In the genomic region with DNA sequence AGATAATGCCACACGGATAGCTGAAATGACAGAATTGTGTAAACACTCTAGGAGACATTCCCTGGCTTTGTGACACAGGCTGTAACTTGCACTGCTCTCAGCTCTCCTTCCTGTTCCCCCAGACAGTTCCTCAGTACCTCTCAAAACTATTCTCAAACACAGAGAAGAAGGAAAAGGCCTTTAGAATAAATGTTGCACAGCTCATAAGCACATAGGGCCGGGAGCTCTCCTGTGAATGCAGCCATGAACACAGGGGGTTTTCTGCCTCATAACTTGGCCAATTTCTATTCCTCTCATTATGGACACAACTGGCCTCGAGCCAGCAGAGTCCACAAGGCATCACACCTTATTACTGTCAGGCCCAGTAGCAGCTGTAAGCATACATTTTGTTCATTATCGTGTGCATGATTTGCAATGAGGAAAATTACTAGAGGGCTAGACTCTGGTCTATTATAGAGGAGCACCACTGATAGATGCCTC, we compare ENCODE assay signal across 20 mouse cellular contexts. TPM values are rescaled to one million over a fixed set of nuclear protein-coding genes. Genes with fewer than 3 reads are reported as not detected.
DNase-seq lines count a peak whose midpoint lies in the region; ATAC-seq lines count a peak whose summit lies in the region.
"Had no signal": no experiment of that assay in that cellular context is flagged by ENCODE, and none has a peak within 500 bp of the region (broad histone marks: within the 10 kb centered on the region; RNA-seq: fewer than 3 reads in every experiment).

No protein-coding gene starts in this region.

- WGBS in embryonic facial prominence, embryonic 14.5 days: 57% methylated on average over 4 of the region's 4 CpGs
- WGBS in embryonic facial prominence, embryonic 10.5 days: 86% methylated on average over 4 of the region's 4 CpGs
- WGBS in neural tube, embryonic 12.5 days: 64% methylated on average over 4 of the region's 4 CpGs
- WGBS in midbrain, embryonic 14.5 days: 59% methylated on average over 4 of the region's 4 CpGs
- 66% methylated on average over 4 of the region's 4 CpGs for WGBS in kidney, embryonic 16.5 days

- no peak overlapping the region for H3K27ac ChIP-seq in embryonic facial prominence, embryonic 14.5 days (replicated peaks; ENCODE audit: low read depth, low read length)
- no peak overlapping the region for H3K27ac ChIP-seq in embryonic facial prominence, embryonic 10.5 days (replicated peaks)
- no peak overlapping the region for H3K27ac ChIP-seq in neural tube, embryonic 12.5 days
- H3K27ac ChIP-seq in midbrain, embryonic 14.5 days (replicated peaks; ENCODE audit: low read depth, low read length): peak overlapping the region; percentile 49; the same call in 1 of the 2 replicates
- H3K27ac ChIP-seq in kidney, embryonic 16.5 days (ENCODE audit: low read length): no peak overlapping the region
- H3K27ac ChIP-seq: heart, embryonic 10.5 days; liver, embryonic 13.5 days; stomach, postnatal 0 days had no signal

- H3K4me3 ChIP-seq in embryonic facial prominence, embryonic 14.5 days (ENCODE audit: low read depth, low read length): no peak overlapping the region
- H3K4me3 ChIP-seq in embryonic facial prominence, embryonic 10.5 days: no peak overlapping the region
- no peak overlapping the region for H3K4me3 ChIP-seq in neural tube, embryonic 12.5 days
- no peak overlapping the region for H3K4me3 ChIP-seq in midbrain, embryonic 14.5 days (replicated peaks; ENCODE audit: low read depth, low read length)
- no peak overlapping the region for H3K4me3 ChIP-seq in kidney, embryonic 16.5 days (ENCODE audit: low read length)
- H3K4me3 ChIP-seq: heart, embryonic 10.5 days; liver, embryonic 13.5 days had no signal

- no peak for ATAC-seq in embryonic facial prominence, embryonic 14.5 days (ENCODE audit: low read depth)
- peak; percentile 54; the same call in 1 of the 2 replicates for ATAC-seq in neural tube, embryonic 12.5 days (ENCODE audit: low FRiP score, low read depth)
- ATAC-seq in midbrain, embryonic 14.5 days (ENCODE audit: low FRiP score, low TSS enrichment): no peak
- no peak for ATAC-seq in kidney, embryonic 16.5 days (ENCODE audit: low FRiP score, low TSS enrichment)
- ATAC-seq: activated CD4-positive, CD25-positive, alpha-beta regulatory T cell, adult 4 months; lung, postnatal 0 days had no signal

- H3K4me1 ChIP-seq in embryonic facial prominence, embryonic 14.5 days (ENCODE audit: control insufficient read depth, insufficient read depth, low read length): peaks cover 6% of the 10 kb centered on the region; the same call in 1 of the 2 replicates
- no peaks in the 10 kb centered on the region for H3K4me1 ChIP-seq in embryonic facial prominence, embryonic 10.5 days
- no peaks in the 10 kb centered on the region for H3K4me1 ChIP-seq in neural tube, embryonic 12.5 days
- no peaks in the 10 kb centered on the region for H3K4me1 ChIP-seq in midbrain, embryonic 14.5 days (ENCODE audit: control insufficient read depth, insufficient read depth, low read length)
- H3K4me1 ChIP-seq in kidney, embryonic 16.5 days (ENCODE audit: insufficient read depth, low read length): no peaks in the 10 kb centered on the region
- H3K4me1 ChIP-seq: heart, embryonic 10.5 days; liver, embryonic 13.5 days had no signal

- DNase-seq in embryonic facial prominence, embryonic 14.5 days (ENCODE audit: low spot score): peak; percentile 20
- no peak for DNase-seq in embryonic facial prominence, embryonic 10.5 days (ENCODE audit: low spot score)
- DNase-seq in neural tube, embryonic 10.5 days (ENCODE audit: extremely low spot score, low spot score): no peak
- DNase-seq in midbrain, embryonic 14.5 days: peak; percentile 69
- peak; percentile 85 for DNase-seq in retina, postnatal 1 day
- DNase-seq in kidney, adult 11 months: no peak
- DNase-seq: cerebellum, adult 11 months; gastrocnemius, postnatal 36 days; heart, postnatal 36 days; kidney, adult 18-20 months; kidney, postnatal 25 days; liver, embryonic 13.5 days; right cerebral cortex, adult 18-20 months; thymus, postnatal 14 days had no signal

- 0 out of 2 replicates have a peak, but pooled peaks cover 4% of the 10 kb centered on the region for H3K9me3 ChIP-seq in embryonic facial prominence, embryonic 14.5 days (ENCODE audit: control insufficient read depth, low read length)
- H3K9me3 ChIP-seq in embryonic facial prominence, embryonic 10.5 days: no peaks in the 10 kb centered on the region
- no peaks in the 10 kb centered on the region for H3K9me3 ChIP-seq in neural tube, embryonic 12.5 days
- H3K9me3 ChIP-seq in midbrain, embryonic 14.5 days (ENCODE audit: control insufficient read depth, low read length): no peaks in the 10 kb centered on the region
- H3K9me3 ChIP-seq in kidney, embryonic 16.5 days (ENCODE audit: low read length): no peaks in the 10 kb centered on the region
- H3K9me3 ChIP-seq: heart, embryonic 10.5 days; liver, embryonic 13.5 days had no signal

- no peaks in the 10 kb centered on the region for H3K27me3 ChIP-seq in embryonic facial prominence, embryonic 14.5 days (replicated peaks; ENCODE audit: control insufficient read depth, insufficient read depth, low read length)
- no peaks in the 10 kb centered on the region for H3K27me3 ChIP-seq in embryonic facial prominence, embryonic 10.5 days (replicated peaks; ENCODE audit: low read depth, poor library complexity, severe bottlenecking)
- H3K27me3 ChIP-seq in neural tube, embryonic 12.5 days (replicated peaks): no peaks in the 10 kb centered on the region
- no peaks in the 10 kb centered on the region for H3K27me3 ChIP-seq in midbrain, embryonic 14.5 days (ENCODE audit: control insufficient read depth, insufficient read depth, low read length)
- no peaks in the 10 kb centered on the region for H3K27me3 ChIP-seq in kidney, embryonic 16.5 days (ENCODE audit: insufficient read depth, low read length)
- H3K27me3 ChIP-seq: liver, embryonic 13.5 days had no signal

- H3K9ac ChIP-seq in embryonic facial prominence, embryonic 14.5 days (ENCODE audit: low read depth, low read length): no peak overlapping the region
- no peak overlapping the region for H3K9ac ChIP-seq in neural tube, embryonic 12.5 days
- no peak overlapping the region for H3K9ac ChIP-seq in midbrain, embryonic 14.5 days (replicated peaks; ENCODE audit: low read length)
- H3K9ac ChIP-seq in kidney, embryonic 16.5 days (replicated peaks; ENCODE audit: low read length): no peak overlapping the region
- H3K9ac ChIP-seq: liver, embryonic 13.5 days had no signal

- no peak overlapping the region for H3K4me2 ChIP-seq in embryonic facial prominence, embryonic 14.5 days (ENCODE audit: low read depth, low read length)
- H3K4me2 ChIP-seq in neural tube, embryonic 12.5 days (replicated peaks): no peak overlapping the region
- no peak overlapping the region for H3K4me2 ChIP-seq in midbrain, embryonic 14.5 days (ENCODE audit: low read length)
- no peak overlapping the region for H3K4me2 ChIP-seq in kidney, embryonic 16.5 days (replicated peaks; ENCODE audit: low read depth, low read length)
- H3K4me2 ChIP-seq: liver, embryonic 13.5 days had no signal

- H3K36me3 ChIP-seq in embryonic facial prominence, embryonic 14.5 days (ENCODE audit: control insufficient read depth, insufficient read depth, low read length): no peaks in the 10 kb centered on the region
- H3K36me3 ChIP-seq in embryonic facial prominence, embryonic 10.5 days (replicated peaks): no peaks in the 10 kb centered on the region
- H3K36me3 ChIP-seq in neural tube, embryonic 12.5 days: no peaks in the 10 kb centered on the region
- no peaks in the 10 kb centered on the region for H3K36me3 ChIP-seq in midbrain, embryonic 14.5 days (ENCODE audit: control insufficient read depth, insufficient read depth, low read length)
- H3K36me3 ChIP-seq in kidney, embryonic 16.5 days (ENCODE audit: insufficient read depth, low read length): no peaks in the 10 kb centered on the region
- H3K36me3 ChIP-seq: heart, embryonic 10.5 days; liver, embryonic 13.5 days had no signal

RNA-seq across cellular contexts. Expression of a gene that starts 9.2 kb away (rescaled TPM):
- 1.4 and 1.5 TPM in 2 replicates for polyA plus RNA-seq in embryonic facial prominence, embryonic 14.5 days (2014; fragmentation: Nextera tagmentation; extraction: Ambion mirVana)
- 1.5 and 1.6 TPM in 2 replicates for polyA plus RNA-seq in embryonic facial prominence, embryonic 10.5 days (2016; fragmentation: Nextera tagmentation; extraction: Ambion mirVana)
- polyA plus RNA-seq in neural tube, embryonic 12.5 days (2016; fragmentation: Nextera tagmentation; extraction: Ambion mirVana): 1.0 and 1.6 TPM in 2 replicates
- 0.75 and 1.4 TPM in 2 replicates for polyA plus RNA-seq in midbrain, embryonic 14.5 days (2014; fragmentation: Nextera tagmentation; extraction: Ambion mirVana)
- polyA plus RNA-seq in kidney, embryonic 16.5 days (2015; fragmentation: Nextera tagmentation; extraction: Ambion mirVana): 1.1 and 1.6 TPM in 2 replicates

Comparison
In these comparisons a context has a peak if more than half of its experiments do, and no peak if none do; other contexts are left out.
1. DNase-seq: peak in embryonic facial prominence, embryonic 14.5 days (single experiment), midbrain, embryonic 14.5 days (single experiment) and retina, postnatal 1 day (single experiment); none in embryonic facial prominence, embryonic 10.5 days (single experiment), neural tube, embryonic 10.5 days (single experiment) and kidney, adult 11 months (single experiment).